Mouse (Mus musculus): ENCODE results near the gene Olfr113. TPM values are rescaled to one million over a fixed set of nuclear protein-coding genes. Genes with fewer than 3 reads are reported as not detected.
"Not testable (repeated sequence)": the region's sequence is repeated elsewhere in the genome, so short reads cannot be mapped to it uniquely, and the experiment has no call there.

Olfr113 gene
- polyA plus RNA-seq, 1 experiment from 2014 or later: not detected

GRCm38 (mm10) chr17:37525427-37525826 lies 52.0 kb downstream of the Olfr113 start:
- H3K4me1 ChIP-seq (ENCODE audit: control insufficient read depth, insufficient read depth, low read length); H3K4me3 ChIP-seq (ENCODE audit: low read length); H3K9ac ChIP-seq (ENCODE audit: low read depth, low read length); H3K27ac ChIP-seq (ENCODE audit: low read length); H3K27me3 ChIP-seq (replicated peaks; ENCODE audit: control insufficient read depth, insufficient read depth, low read length); H3K4me2 ChIP-seq (ENCODE audit: low read depth, low read length); ATAC-seq; H3K9me3 ChIP-seq (ENCODE audit: control insufficient read depth, low read length); H3K36me3 ChIP-seq (ENCODE audit: control insufficient read depth, insufficient read depth, low read length): not testable (repeated sequence)
- 70% methylated on average over 1 of the region's 1 CpGs for WGBS

DNA sequence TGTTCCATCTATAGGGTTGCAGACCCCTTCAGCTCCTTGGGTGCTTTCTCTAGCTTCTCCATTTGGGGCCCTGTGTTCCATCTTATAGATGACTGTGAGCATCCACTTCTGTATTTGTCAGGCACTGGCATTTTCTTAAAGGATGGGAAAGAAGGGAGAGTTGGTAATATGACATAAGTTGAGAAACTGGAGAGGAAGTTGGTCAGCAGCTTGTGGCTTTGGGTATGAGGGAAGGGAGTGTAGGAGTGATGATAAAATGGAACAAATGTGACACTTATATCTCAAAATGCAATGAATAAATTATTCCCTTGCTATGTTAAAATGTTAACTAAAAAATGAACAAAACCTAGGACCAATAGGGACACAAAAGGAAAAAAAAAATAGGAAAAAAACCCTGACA lies 52.9 kb downstream of the Olfr113 start:
- not testable (repeated sequence) for ATAC-seq; H3K27me3 ChIP-seq (replicated peaks; ENCODE audit: control insufficient read depth, insufficient read depth, low read length); H3K9me3 ChIP-seq (ENCODE audit: control insufficient read depth, low read length); H3K4me3 ChIP-seq (ENCODE audit: low read length); H3K4me2 ChIP-seq (ENCODE audit: low read depth, low read length); H3K9ac ChIP-seq (ENCODE audit: low read depth, low read length); H3K27ac ChIP-seq (ENCODE audit: low read length); H3K36me3 ChIP-seq (ENCODE audit: control insufficient read depth, insufficient read depth, low read length); H3K4me1 ChIP-seq (ENCODE audit: control insufficient read depth, insufficient read depth, low read length)

Other genes with a start within 250 kb of the Olfr113 start
- not detected in 2 replicates for gene Olfr103, start 238.0 kb downstream of the Olfr113 start, polyA plus RNA-seq (2015; fragmentation: Nextera tagmentation; extraction: Ambion mirVana)
- not detected in 2 replicates for gene Olfr104-ps, start 218.1 kb downstream of the Olfr113 start, polyA plus RNA-seq (2015; fragmentation: Nextera tagmentation; extraction: Ambion mirVana)
- not detected in 2 replicates for gene Olfr105-ps, start 198.6 kb downstream of the Olfr113 start, polyA plus RNA-seq (2015; fragmentation: Nextera tagmentation; extraction: Ambion mirVana)
- gene Olfr106-ps, start 187.3 kb downstream of the Olfr113 start, polyA plus RNA-seq (2015; fragmentation: Nextera tagmentation; extraction: Ambion mirVana): not detected in 2 replicates
- gene Olfr107, start 178.4 kb downstream of the Olfr113 start, polyA plus RNA-seq (2015; fragmentation: Nextera tagmentation; extraction: Ambion mirVana): not detected in 2 replicates
- not detected in 2 replicates for gene Olfr108, start 132.2 kb downstream of the Olfr113 start, polyA plus RNA-seq (2015; fragmentation: Nextera tagmentation; extraction: Ambion mirVana)
- gene Olfr109, start 118.7 kb downstream of the Olfr113 start, polyA plus RNA-seq (2015; fragmentation: Nextera tagmentation; extraction: Ambion mirVana): not detected in 2 replicates
- 0.10 TPM in 1 of 2 replicates, not detected in the other for gene H2-M2, start 94.1 kb downstream of the Olfr113 start, polyA plus RNA-seq (2015; fragmentation: Nextera tagmentation; extraction: Ambion mirVana)
- gene Olfr110, start 85.2 kb downstream of the Olfr113 start, polyA plus RNA-seq (2015; fragmentation: Nextera tagmentation; extraction: Ambion mirVana): not detected in 2 replicates
- gene Olfr111, start 69.6 kb downstream of the Olfr113 start, polyA plus RNA-seq (2015; fragmentation: Nextera tagmentation; extraction: Ambion mirVana): not detected in 2 replicates
- gene Olfr112, start 8.2 kb downstream of the Olfr113 start, polyA plus RNA-seq (2015; fragmentation: Nextera tagmentation; extraction: Ambion mirVana): not detected in 2 replicates
- not detected in 2 replicates for gene Olfr114, start 15.1 kb upstream of the Olfr113 start, polyA plus RNA-seq (2015; fragmentation: Nextera tagmentation; extraction: Ambion mirVana)
- gene Olfr115, start 49.4 kb upstream of the Olfr113 start, polyA plus RNA-seq (2015; fragmentation: Nextera tagmentation; extraction: Ambion mirVana): not detected in 2 replicates
- gene Olfr116, start 49.5 kb upstream of the Olfr113 start, polyA plus RNA-seq (2015; fragmentation: Nextera tagmentation; extraction: Ambion mirVana): not detected in 2 replicates
- not detected in 2 replicates for gene Olfr117, start 86.1 kb upstream of the Olfr113 start, polyA plus RNA-seq (2015; fragmentation: Nextera tagmentation; extraction: Ambion mirVana)
- not detected in 2 replicates for gene Olfr118, start 89.3 kb upstream of the Olfr113 start, polyA plus RNA-seq (2015; fragmentation: Nextera tagmentation; extraction: Ambion mirVana)
- not detected in 2 replicates for gene Olfr119, start 118.9 kb upstream of the Olfr113 start, polyA plus RNA-seq (2015; fragmentation: Nextera tagmentation; extraction: Ambion mirVana)
- not detected in 2 replicates for gene Olfr120, start 144.1 kb upstream of the Olfr113 start, polyA plus RNA-seq (2015; fragmentation: Nextera tagmentation; extraction: Ambion mirVana)
- gene Olfr121, start 171.2 kb upstream of the Olfr113 start, polyA plus RNA-seq (2015; fragmentation: Nextera tagmentation; extraction: Ambion mirVana): not detected in 2 replicates
- gene Olfr122, start 190.9 kb upstream of the Olfr113 start, polyA plus RNA-seq (2015; fragmentation: Nextera tagmentation; extraction: Ambion mirVana): not detected in 2 replicates
- not detected in 2 replicates for gene Olfr123, start 215.9 kb upstream of the Olfr113 start, polyA plus RNA-seq (2015; fragmentation: Nextera tagmentation; extraction: Ambion mirVana)
- not detected in 2 replicates for gene Olfr124, start 222.2 kb upstream of the Olfr113 start, polyA plus RNA-seq (2015; fragmentation: Nextera tagmentation; extraction: Ambion mirVana)